Mouse (Mus musculus) adrenal gland, adult 18-20 months (tissue): ENCODE results near the gene Zcchc3. TPM values are rescaled to one million over a fixed set of nuclear protein-coding genes. Genes with fewer than 3 reads are reported as not detected.

ENCODE experiments used
- DNase-seq, 2 experiments: peaks; one replicate each; pipeline ENCODE4 v3.0.0; 2021 to 2022; ENCODE audit warnings: low spot score in 2 of 2
- total RNA-seq, 2 experiments: library from RNA; stranded (reverse); gene quantifications; 1 replicate in 1 of 2; 2 replicates in 1 of 2; pipeline ENCODE4 v1.2.3; 2021

Zcchc3 gene
- total RNA-seq, 2 experiments from 2014 or later: 6.8 to 7.8 TPM

- DNase-seq: no peak
Observed at GRCm38 (mm10) chr2:152411471-152411870, 3.4 kb downstream of the Zcchc3 start.

GRCm38 (mm10) chr2:152410971-152411371 is 3.9 kb downstream of the Zcchc3 start:
- no peak for DNase-seq

GRCm38 (mm10) chr2:152409781-152410180 is 5.0 kb downstream of the Zcchc3 start:
- no peak for DNase-seq

- DNase-seq: peak; percentile 85 to 88
Observed at GRCm38 (mm10) chr2:152406126-152406525, 8.7 kb downstream of the Zcchc3 start.

GRCm38 (mm10) chr2:152399122-152399542 is 15.7 kb downstream of the Zcchc3 start:
- no peak for DNase-seq

GRCm38 (mm10) chr2:152398691-152399090 is 16.1 kb downstream of the Zcchc3 start:
- DNase-seq: peak; percentile 91

GRCm38 (mm10) chr2:152397680-152398435 is 17.0 kb downstream of the Zcchc3 start, which contains the start of gene Sox12:
TSS of gene Sox12 (minus strand) at chr2:152398063.
- peak; percentile 97 for DNase-seq

- peak; percentile 69 to 74 for DNase-seq
Observed at GRCm38 (mm10) chr2:152397004-152397589, 17.7 kb downstream of the Zcchc3 start.

- DNase-seq: peak; percentile 66 to 68
Observed at GRCm38 (mm10) chr2:152396110-152397003, 18.5 kb downstream of the Zcchc3 start.

GRCm38 (mm10) chr2:152395271-152395920 is 19.4 kb downstream of the Zcchc3 start:
- DNase-seq: no peak

GRCm38 (mm10) chr2:152393225-152394017 is 21.4 kb downstream of the Zcchc3 start:
- DNase-seq: no peak

- no peak for DNase-seq
Observed at GRCm38 (mm10) chr2:152392786-152393185, 22.0 kb downstream of the Zcchc3 start.

GRCm38 (mm10) chr2:152384191-152384590 is 30.6 kb downstream of the Zcchc3 start:
- no peak for DNase-seq

GRCm38 (mm10) chr2:152376345-152376741 is 38.5 kb downstream of the Zcchc3 start, which contains the start of gene Nrsn2:
TSS of gene Nrsn2 (minus strand) at chr2:152376638.
- no peak for DNase-seq

- no peak for DNase-seq
Observed at GRCm38 (mm10) chr2:152375652-152376344, 39.0 kb downstream of the Zcchc3 start.

GRCm38 (mm10) chr2:152373547-152373946 is 41.3 kb downstream of the Zcchc3 start:
- no peak for DNase-seq

- no peak for DNase-seq
Observed at GRCm38 (mm10) chr2:152372661-152373060, 42.2 kb downstream of the Zcchc3 start.

GRCm38 (mm10) chr2:152372104-152372503 is 42.7 kb downstream of the Zcchc3 start:
- no peak for DNase-seq

GRCm38 (mm10) chr2:152368532-152369140 is 46.2 kb downstream of the Zcchc3 start:
- DNase-seq: peak; percentile 51 to 58
